Mouse (Mus musculus) layer of hippocampus, adult 2 months (tissue): Measurements from ENCODE around the gene Iqcn. TPM values are rescaled to one million over a fixed set of nuclear protein-coding genes. Genes with fewer than 3 reads are reported as not detected.

Experiments
- DNase-seq, 2 experiments: peaks; one replicate each; pipeline ENCODE4 v3.0.0; 2022; ENCODE audit warnings: low spot score in 2 of 2
- H3K27ac ChIP-seq: fragments of 200-600 bp; 2 replicates; pipeline ENCODE4 v1.8.1; 2022
- H3K4me3 ChIP-seq: fragments of 200-600 bp; 2 replicates; pipeline ENCODE4 v1.8.1; 2022; ENCODE audit warnings: mild to moderate bottlenecking
- CTCF ChIP-seq: fragments of 200-600 bp; conservative IDR thresholded peaks from 2 replicates; pipeline ENCODE4 v1.8.1; 2022; ENCODE audit warnings: antibody characterized with exemption, mild to moderate bottlenecking, moderate library complexity
- total RNA-seq, 2 experiments: library from RNA; stranded (reverse); gene quantifications; 2 replicates each; pipeline ENCODE4 v1.2.3; 2021

Gene Iqcn
- total RNA-seq, 2 experiments from 2014 or later, result 0.07 to 0.08 TPM

DNA sequence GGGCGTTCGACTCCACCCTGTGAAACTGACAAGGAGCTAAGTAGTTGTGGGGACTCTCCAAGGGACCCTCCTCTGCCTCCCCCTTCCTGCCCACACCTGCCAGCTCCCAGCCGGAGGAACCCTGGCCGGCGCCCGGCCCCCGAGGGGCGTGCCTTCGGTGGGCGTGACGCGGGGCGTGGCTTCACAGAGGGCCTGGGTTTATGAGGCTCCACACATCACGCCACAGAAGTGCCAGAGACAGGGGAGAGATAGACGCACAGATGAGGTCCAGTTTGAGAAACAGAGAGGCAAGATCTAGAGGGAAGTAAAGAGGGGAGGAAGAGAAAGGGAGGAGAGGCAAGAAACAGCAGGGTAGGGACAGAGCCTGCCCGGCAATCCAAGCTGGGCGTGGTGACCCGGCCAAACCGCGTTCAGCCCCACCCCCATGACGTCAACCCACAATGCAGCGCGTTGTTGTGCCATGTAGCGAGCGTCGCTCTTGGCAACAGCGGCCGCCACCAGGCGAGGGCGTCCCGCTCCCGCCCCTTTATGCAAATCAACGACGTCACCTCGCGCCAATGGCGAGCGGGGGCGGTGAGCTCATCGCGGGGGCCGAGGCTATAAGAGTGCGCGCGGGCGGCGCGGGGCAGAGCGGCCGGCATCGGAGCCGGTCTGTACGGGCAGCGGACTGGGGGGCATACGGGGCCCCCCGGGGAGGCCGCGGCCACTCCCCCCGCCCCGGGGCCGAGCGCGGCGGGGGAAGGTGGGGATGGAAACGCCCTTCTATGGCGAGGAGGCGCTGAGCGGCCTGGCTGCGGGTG, 4.7 kb upstream of the Iqcn start, which contains the start of gene Jund:
TSS of gene Jund (plus strand) at position 640 of the 800 bp plus-strand sequence.
- Histone ChIP-seq H3K27ac (peak within 1 kb of the TSS; percentile 100), H3K4me3 (peak within 1 kb of the TSS; percentile 94)
- DNase-seq, result peak; percentile 98
- TF ChIP-seq CTCF, result no peak

- peak overlapping the region; percentile 94 for H3K4me3 ChIP-seq
- no peak; the same call in 1 of the 2 replicates for TF ChIP-seq CTCF
- peak overlapping the region; percentile 100 for H3K27ac ChIP-seq
- peak in 1 of 2 experiments; percentile 27 for DNase-seq
Observed at GRCm38 (mm10) chr8:70699116-70699833, 4.0 kb upstream of the Iqcn start.

DNA sequence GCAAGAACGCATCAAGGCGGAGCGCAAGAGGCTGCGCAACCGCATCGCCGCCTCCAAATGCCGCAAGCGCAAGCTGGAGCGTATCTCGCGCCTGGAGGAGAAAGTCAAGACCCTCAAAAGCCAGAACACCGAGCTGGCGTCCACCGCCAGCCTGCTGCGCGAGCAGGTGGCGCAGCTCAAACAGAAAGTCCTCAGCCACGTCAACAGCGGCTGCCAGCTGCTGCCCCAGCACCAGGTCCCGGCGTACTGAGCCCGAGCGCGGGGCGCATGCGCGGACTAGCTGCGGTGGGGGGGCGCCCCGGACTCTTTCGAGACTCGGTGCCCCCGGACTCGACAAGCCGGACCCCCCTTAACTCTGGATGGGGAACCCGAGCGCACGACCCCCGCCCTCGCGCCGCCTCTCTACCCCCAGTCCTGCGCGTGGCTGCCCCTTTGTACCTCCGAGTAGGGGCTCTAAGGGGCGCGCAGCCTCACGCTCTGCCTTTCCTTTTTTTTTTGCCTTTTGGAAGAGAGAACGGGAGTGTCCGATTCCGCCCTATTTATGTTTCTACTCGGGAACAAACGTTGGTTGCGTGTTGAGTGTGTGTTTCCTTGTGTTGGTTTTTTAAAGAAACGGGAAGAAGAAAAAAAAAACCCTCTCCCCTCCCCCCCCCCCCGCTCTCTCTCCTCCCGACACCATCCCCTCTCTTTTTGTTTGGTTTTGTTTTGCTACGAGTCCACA, 3.3 kb upstream of the Iqcn start:
- peak; percentile 69 to 74 for DNase-seq
- Histone ChIP-seq H3K4me3 (peak overlapping the region; percentile 94), H3K27ac (peak overlapping the region; percentile 100)
- TF ChIP-seq CTCF, result no peak

DNA sequence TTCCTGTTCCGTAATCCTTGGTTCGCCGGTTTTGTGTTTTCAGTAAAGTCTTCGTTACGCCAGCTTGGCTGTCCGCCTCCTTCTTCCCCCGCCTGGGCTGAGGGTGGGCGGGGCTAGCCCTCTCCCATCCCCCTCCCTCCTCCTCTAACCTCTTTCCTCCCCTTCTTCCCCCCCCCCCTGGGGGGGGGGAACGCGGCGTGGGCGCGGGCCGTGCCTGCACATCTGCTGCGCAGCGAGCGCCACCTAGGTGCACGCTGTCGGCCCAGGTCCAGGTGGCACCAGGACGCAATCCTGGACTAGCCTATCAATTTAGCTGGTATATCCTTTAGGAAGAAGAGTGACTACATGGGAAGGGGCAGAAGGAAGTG, 2.7 kb upstream of the Iqcn start:
- peak; percentile 78 for TF ChIP-seq CTCF
- H3K27ac ChIP-seq, result peak overlapping the region; percentile 100
- DNase-seq, result peak; percentile 79 to 84
- H3K4me3 ChIP-seq, result peak overlapping the region; percentile 94

- no peak for TF ChIP-seq CTCF
- no peak for DNase-seq
- Histone ChIP-seq H3K27ac (peak overlapping the region; percentile 100), H3K4me3 (peak overlapping the region; percentile 94)
Observed at GRCm38 (mm10) chr8:70701048-70701981, 1.9 kb upstream of the Iqcn start.

DNA sequence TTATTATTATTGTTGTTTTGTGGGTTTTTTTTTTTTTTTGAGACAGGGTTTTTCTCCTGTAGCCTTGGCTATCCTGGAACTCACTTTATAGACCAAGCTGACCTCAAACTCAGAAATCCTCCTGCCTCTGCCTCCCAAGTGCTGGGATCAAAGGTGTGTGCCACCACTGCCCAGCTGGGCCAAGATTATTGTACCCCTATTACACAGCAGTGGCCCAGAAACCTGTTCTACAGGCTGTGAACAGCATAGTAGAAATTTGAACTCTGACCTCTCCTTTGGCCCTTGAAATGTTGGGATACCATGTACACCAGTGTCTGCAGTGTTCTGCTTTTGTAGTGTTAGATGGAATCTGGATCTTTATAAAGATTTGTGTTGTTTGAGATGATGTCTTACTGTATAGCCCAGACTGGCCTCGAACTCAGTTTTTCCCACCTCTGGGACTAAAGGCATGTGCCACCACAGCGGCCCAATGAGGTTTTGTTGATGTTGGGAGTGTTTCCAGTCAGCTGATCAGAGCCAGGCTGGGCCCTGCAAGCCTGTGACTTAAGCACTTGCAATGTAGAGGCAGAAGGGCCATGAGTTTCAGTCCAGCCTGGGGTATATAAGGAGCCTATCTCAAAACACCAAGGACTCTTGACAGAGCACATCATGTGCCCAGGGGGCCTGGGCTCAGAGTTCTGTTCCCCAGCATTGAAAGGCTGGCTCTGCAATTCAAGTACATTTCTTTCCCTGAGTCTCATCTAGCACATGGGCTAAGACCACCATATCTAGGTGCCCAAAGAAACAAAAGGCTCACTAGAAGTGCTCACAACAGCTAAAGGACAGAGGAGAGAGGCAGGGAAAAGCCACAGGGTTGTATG, 1.0 kb upstream of the Iqcn start:
- TF ChIP-seq CTCF, result no peak
- no peak for DNase-seq
- Histone ChIP-seq H3K27ac (peak overlapping the region; percentile 64), H3K4me3 (no peak overlapping the region)

GRCm38 (mm10) chr8:70702842-70703182, 445 bp upstream of the Iqcn start:
- peak in 1 of 2 experiments; percentile 55 for DNase-seq

GRCm38 (mm10) chr8:70708281-70708680, 5.0 kb downstream of the Iqcn start:
- DNase-seq, result no peak
- TF ChIP-seq CTCF, result no peak
- Histone ChIP-seq H3K4me3 (no peak overlapping the region), H3K27ac (no peak overlapping the region)

More at GRCm38 (mm10) chr8:70702842-70703182, 445 bp upstream of the Iqcn start:
- Histone ChIP-seq H3K4me3 (no peak overlapping the region), H3K27ac (peak overlapping the region; percentile 64; the same call in 1 of the 2 replicates)
- no peak for TF ChIP-seq CTCF

- Histone ChIP-seq H3K27ac (no peak overlapping the region), H3K4me3 (no peak overlapping the region)
- no peak for TF ChIP-seq CTCF
- no peak for DNase-seq
Observed at GRCm38 (mm10) chr8:70709794-70710193, 6.5 kb downstream of the Iqcn start.

- H3K4me3 ChIP-seq, result no peak overlapping the region
- TF ChIP-seq CTCF, result no peak
Observed at GRCm38 (mm10) chr8:70710296-70710695, 7.0 kb downstream of the Iqcn start.

GRCm38 (mm10) chr8:70711041-70711440, 7.8 kb downstream of the Iqcn start:
- Histone ChIP-seq H3K4me3 (no peak overlapping the region), H3K27ac (no peak overlapping the region)
- DNase-seq, result no peak
- TF ChIP-seq CTCF, result no peak

More at GRCm38 (mm10) chr8:70710296-70710695, 7.0 kb downstream of the Iqcn start:
- H3K27ac ChIP-seq, result no peak overlapping the region
- DNase-seq, result no peak
